Mouse (Mus musculus): ENCODE measurements at regions not wholly inside any gene's neighbourhood (a gene's known extent, or its start where the extent isn't known, plus 50 kb on each side); places are given as distances from the start of the nearest gene placed in this dataset.

GRCm38 (mm10) chr10:66904552-66905367 is 191.2 kb upstream of the Jmjd1c start:
- peak; percentile 33 for ATAC-seq (replicated peaks; ENCODE audit: poor library complexity)

GRCm38 (mm10) chr10:66907842-66908241 is 188.1 kb upstream of the Jmjd1c start:
- peak; percentile 47 for ATAC-seq (replicated peaks; ENCODE audit: poor library complexity)

- ATAC-seq (replicated peaks; ENCODE audit: poor library complexity) = peak; percentile 69
Measured at GRCm38 (mm10) chr10:66909204-66909889, 186.6 kb upstream of the Jmjd1c start.

DNA sequence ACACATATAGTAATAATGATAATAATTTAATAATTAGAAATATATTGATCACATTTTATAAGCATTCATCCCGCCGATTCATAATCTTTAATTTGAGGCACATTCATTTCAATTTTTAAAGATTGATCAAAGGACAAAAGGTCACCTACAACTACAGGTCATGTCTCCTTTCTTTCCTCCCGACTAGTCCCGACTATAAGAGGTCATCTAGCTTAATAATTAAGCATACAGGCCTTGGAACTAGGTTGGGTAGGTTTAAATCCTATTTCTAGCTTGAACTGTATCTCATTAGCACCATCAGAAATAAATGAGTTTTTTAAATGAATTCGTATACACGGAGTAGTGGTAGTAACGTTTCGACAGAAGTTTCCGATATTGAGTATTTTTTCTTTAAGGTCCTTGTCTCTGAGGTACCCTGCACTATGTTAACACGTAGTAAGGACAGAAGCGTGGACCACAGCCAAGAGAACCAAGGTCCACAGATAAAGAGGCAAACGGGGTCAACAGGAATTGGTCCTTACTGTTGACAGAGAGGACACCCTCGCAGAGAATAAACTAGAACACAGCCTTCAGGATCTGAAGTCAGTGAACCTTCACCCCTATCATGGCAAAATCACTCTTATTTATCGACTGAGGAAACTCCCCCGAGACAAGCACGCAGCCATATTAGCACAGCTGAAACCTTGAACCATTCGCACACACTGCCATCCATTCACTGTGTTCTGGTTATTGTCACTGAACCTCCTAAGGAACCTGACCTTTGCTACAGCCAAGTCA is 185.8 kb upstream of the Jmjd1c start:
- no peak for ATAC-seq (replicated peaks; ENCODE audit: poor library complexity)

- ATAC-seq (replicated peaks; ENCODE audit: poor library complexity) = peak; percentile 20
Measured at GRCm38 (mm10) chr10:66911261-66911911, 184.5 kb upstream of the Jmjd1c start.

GRCm38 (mm10) chr10:66912440-66912839 is 183.5 kb upstream of the Jmjd1c start:
- no peak for ATAC-seq (replicated peaks; ENCODE audit: poor library complexity)

- no peak for ATAC-seq (replicated peaks; ENCODE audit: poor library complexity)
Measured at GRCm38 (mm10) chr10:66913187-66913586, 182.7 kb upstream of the Jmjd1c start.

DNA sequence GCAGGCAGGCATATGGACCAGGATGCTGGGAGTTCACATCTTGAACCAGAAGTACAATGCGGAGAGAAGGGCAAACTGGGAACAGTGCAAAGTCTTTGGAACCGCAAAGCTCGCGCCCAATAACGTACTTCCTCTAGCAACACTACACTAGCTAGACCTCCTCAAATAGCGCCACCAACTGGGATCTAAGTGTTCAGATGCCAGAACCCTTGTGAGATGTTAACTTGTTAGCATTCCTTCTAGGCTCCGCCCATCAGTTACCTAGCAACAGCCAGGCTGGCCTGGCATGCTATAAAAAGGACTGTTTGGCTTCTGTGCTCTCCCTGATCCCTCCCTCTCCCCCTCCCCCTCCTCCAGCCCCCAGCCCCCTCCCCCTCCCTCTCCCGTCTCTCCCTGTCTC is 182.3 kb upstream of the Jmjd1c start:
- ATAC-seq (replicated peaks; ENCODE audit: poor library complexity) = no peak

GRCm38 (mm10) chr10:66914288-66914975 is 181.5 kb upstream of the Jmjd1c start:
- no peak for ATAC-seq (replicated peaks; ENCODE audit: poor library complexity)

DNA sequence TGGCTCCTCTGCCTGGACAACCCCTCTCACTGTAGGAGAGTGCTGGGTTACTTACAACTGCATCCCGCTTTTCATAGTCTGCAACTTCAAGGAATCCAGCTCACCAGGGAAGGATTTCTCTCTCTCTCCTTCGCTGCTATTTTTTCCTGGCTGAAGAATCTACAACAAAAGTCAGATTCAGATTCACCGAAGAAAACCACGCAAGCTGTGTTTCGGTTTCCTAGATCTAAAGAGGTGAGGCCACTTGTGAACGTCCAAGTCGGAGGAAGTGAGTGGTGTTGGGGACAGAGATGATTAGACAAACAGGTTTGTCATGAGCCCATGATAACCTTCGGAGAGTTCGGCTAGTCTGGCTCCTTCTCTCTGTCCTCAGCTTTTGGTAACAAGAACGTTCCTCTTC is 180.1 kb upstream of the Jmjd1c start:
- ATAC-seq (replicated peaks; ENCODE audit: poor library complexity) = no peak

DNA sequence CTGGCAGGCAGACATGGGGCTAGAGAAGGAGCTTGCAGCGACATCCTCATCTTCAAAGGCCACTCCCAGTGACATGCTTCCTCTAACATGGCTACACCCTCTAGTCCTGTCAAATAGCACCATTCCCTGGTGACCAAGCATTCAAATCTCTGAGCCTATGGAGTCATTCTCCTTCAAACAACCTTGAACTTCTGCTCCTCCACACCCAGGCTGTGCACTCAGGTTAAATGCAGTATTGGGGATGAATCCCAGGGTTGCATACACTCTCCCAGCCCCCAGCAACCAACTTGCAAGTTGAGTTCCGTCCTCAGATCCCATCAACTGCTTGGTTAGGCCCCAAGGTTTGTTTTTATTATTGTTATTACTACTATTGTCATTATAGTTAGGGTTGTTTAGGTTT is 178.2 kb upstream of the Jmjd1c start:
- ATAC-seq (replicated peaks; ENCODE audit: poor library complexity) = no peak

GRCm38 (mm10) chr10:66918713-66919112 is 177.2 kb upstream of the Jmjd1c start:
- ATAC-seq (replicated peaks; ENCODE audit: poor library complexity) = no peak

DNA sequence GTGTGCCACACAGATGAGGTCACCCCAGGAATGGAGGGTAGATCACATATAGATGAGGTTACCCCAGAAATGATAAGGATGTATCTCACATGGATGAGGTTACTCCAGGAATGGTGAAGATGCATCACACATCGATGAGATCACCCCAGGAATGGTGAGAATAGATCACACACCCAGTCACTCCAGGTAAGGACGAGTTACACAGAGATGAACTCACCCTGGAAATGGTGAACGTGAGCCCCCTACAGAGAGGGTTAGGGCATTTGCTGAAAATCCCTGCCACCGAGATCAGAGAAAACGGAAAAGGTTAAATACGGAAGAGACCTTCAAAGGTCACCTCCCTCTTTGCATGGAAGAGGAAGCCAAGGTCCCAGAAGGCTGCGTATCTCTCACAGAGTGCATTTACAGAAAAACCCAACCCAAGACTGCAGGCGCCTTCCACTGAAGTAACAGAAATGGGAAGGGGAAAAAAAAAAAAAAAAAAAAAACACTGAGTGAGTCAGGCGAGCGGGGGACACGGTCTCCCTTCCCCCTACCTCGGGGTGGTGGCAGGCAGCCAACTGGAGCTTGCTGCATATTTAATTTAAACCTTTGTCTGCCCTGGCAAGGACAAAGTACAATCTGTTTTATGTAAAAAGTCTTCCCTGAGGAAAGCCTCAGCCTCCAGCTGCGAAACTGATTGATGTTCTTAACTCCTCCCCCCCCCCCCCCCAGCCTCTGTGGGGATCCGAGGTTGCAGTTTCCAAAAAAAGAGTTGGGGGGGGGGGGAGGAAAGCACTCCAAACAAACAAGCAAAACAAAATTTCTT is 175.8 kb upstream of the Jmjd1c start:
- ATAC-seq (replicated peaks; ENCODE audit: poor library complexity) = peak; percentile 49

DNA sequence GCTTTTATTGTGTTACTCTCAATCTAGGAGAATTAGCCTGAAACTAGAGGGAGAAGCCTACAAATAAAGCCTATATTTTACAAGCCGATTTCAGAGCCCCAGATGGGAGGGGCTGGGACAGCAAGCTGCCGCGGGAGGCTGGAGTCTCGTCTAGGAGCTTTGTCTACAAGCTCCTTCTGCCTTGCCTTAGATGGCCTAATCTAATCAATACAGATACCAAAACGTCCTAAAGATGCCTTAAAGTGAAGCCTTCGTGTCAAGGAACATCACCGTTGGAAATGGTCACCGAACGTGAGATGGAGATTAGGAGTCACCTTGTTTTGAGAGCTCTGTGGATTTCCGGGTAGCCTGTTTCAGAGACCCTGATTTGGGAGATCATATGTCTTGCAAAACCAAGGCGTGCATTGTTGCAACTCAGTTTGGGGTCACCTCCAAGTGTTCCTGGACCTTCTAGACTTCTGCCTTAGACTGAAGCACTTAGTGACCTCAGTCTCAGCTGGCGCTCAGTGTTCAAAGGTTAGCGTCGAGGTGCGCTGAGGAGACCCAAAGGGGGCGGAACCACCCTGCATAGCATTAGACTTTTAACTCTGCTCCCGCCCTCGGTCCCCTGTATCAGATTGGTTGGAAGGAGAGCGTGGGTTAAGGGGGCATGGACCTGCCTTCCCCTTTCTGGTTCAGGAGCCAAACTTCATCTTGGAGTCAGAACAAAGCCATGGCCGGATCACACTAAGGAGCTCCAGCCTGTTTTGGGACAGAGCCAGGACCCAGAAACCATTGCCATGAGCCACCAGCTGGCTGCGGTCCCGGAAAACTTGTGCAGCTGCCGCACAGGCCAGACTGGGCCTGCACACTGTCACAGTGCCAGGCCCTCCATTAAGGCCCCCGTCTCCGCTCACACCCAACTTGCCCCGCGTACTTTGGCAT is 174.9 kb upstream of the Jmjd1c start:
- ATAC-seq (replicated peaks; ENCODE audit: poor library complexity) = peak; percentile 63

- ATAC-seq (replicated peaks; ENCODE audit: poor library complexity) = no peak
Measured at GRCm38 (mm10) chr10:66921776-66922175, 174.1 kb upstream of the Jmjd1c start.

GRCm38 (mm10) chr10:66922314-66922713 is 173.6 kb upstream of the Jmjd1c start:
- ATAC-seq (replicated peaks; ENCODE audit: poor library complexity) = no peak

GRCm38 (mm10) chr10:66923947-66924346 is 172.0 kb upstream of the Jmjd1c start:
- no peak for ATAC-seq (replicated peaks; ENCODE audit: poor library complexity)

GRCm38 (mm10) chr10:66924418-66924817 is 171.5 kb upstream of the Jmjd1c start:
- no peak for ATAC-seq (replicated peaks; ENCODE audit: poor library complexity)
